Mouse (Mus musculus): ENCODE data around the gene Surf2. TPM values are rescaled to one million over a fixed set of nuclear protein-coding genes. Genes with fewer than 3 reads are reported as not detected.

The Surf2 gene
- total RNA-seq, 2 experiments from 2014 or later = 14.3 to 15.0 TPM

DNA sequence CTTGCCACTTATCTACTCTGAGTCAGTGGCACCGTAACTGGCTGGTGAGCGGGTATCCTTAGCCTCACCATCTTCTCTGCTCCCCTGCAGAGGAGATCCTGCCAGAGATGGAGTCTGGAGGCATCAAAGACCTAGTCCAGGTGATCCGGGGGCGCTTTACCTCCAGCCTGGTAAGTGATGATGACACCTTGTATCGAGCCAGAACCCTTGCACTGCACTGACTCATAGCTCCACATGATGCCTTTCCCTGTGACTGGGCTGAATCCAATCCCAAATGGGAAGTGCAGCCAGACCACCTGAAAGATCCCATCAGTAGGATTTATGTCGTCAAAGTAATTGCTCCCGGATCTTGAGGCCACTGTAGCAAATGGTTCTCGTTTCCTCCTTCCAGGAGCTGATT lies 36.7 kb downstream of the Surf2 start:
- DNase-seq = no peak
- intact Hi-C loops (cut with DNase I) = no loop called here

DNA sequence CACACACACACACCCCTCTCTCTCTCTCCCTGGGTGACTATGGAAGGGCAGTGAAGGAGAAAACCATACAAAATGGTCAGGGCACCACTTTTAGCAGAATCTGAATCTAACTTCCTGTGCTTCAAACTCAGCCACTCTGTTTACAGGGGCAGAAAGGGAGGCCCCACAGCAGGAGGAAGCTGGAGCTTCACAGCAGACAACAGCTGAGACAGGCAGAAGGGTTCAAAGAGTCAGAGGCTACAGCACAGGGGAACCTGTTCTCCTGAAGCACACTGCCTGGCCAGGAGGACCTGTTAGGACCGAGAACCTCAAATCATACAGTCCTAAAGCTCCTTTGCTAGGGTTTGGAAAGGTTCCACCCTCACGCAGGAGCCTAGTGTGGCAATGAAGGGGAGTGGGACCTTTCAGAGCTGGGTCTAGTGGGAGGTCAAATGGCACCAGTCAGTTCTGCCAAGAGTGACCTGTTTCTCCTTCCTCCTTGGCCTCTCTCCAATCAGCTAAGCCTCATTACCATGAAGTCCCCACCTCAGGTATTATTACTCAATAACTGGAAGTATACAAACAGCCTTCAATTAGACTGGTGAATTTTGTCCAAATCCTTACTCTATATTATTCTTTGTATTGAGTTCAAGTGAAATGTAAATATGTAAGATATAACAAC lies 38.7 kb downstream of the Surf2 start:
- intact Hi-C loops (cut with DNase I) = no loop called here
- DNase-seq = no peak

GRCm38 (mm10) chr2:26956811-26957487 lies 40.8 kb downstream of the Surf2 start:
- no peak for DNase-seq
- intact Hi-C loops (cut with DNase I) = no loop called here

- DNase-seq = no peak
- intact Hi-C loops (cut with DNase I) = no loop called here
Observed at GRCm38 (mm10) chr2:26957488-26957859, 41.3 kb downstream of the Surf2 start.

DNA sequence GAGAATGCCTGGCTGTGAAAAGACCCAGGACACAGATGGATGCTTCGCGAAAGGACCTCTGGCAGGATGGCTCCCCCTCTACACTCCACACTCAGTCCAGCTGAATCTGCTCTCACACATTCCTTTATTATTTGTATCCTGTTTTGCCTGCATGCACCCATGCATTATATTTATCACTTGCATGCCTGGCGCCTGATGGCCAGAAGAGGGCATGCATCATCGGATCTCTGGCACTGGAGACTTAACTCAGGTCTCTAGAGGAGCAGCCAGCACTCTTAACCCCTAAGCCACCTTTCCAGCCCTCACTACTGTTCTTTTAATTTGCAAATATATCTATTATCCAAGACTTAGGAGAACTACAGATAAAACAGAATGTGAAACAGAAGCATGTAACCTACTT lies 44.6 kb downstream of the Surf2 start:
- DNase-seq = no peak
- intact Hi-C loops (cut with DNase I) = loop anchor here (10.0 kb wide), 1 partner anchor 316 kb away; no protein-coding TSS in a partner anchor

DNA sequence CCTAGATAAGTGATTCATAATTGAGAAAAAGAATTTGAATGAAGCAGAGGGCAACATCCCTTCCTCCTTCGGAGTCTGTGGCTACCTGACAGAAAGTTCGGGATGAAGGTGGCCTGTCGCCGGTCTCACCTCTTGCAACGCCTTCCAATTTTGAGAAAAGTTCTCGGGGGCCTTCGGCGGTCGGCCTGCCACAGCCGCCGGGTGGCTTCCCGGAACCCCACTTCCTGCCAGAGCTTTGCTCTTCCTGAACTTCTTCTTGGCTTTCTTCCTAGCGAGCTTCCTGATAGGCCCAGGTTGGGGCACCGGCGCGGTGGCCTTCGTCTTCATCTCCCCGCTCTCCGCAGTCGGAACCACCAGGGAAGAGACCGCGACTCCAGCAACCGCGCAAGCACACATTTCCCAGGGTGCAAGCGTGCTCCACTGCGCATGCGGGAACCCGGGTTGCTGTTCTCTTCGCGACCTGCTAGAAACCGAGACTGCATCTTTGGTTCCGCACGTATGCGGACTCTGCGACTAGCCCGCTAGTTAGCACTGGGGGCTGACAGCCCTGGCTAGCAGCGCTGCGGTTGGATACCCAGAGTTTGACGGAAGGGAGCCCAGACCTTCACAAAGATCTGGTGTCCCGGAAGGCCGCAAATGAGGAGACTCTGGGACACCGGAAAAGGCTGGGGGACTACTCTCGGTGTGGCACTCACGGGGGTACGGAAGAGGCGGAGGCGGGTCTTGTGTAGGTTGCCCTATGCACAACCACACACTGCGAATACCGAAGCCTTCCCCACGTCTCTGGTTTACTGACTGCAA lies 48.0 kb downstream of the Surf2 start, which contains the start of gene Rexo4:
Gene Rexo4 (minus strand): TSS at position 464 of the 801 bp plus-strand sequence.
- intact Hi-C loops (cut with DNase I) = loop anchor here (2.0 to 10.0 kb wide), 3 partner anchors 45 to 319 kb away; partner anchors contain the start of genes Cacfd1, Med22 and Rpl7a
- peak; percentile 94 for DNase-seq

DNA sequence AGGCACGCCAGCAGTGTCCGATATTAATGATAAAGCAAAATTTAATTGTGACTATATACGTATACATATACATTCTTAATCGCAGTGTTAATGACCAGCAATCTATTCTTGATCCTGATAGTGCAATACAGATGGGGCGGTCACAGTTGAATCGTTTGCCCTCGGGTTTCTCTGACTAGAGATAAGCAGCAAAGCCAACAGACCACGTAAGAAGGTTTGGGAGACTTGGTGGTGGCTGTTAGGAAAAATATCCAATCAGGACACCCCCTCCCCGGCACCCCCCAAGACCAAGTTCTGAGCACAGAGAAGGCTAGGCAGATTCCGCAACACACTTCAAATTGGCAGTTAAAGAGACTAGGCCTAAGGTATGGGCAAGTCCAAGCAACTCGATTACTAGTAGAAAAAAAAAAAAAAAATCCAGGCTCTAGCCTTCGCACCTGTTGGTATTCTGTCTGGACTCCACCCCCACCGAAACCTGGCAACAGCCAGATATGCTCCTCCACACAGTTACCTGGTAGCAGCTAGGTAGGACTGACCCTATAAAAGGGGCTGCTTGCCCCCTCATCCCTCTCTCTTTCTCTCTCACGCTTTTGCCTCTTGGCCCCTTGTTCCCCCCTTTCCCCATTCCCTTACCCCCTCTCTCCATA lies 48.7 kb downstream of the Surf2 start:
- intact Hi-C loops (cut with DNase I) = loop anchor here (2.0 to 10.0 kb wide), 3 partner anchors 44 to 320 kb away; partner anchors contain the start of genes Cacfd1, Med22 and Rpl7a
- DNase-seq = no peak

GRCm38 (mm10) chr2:26967262-26967661 lies 51.1 kb downstream of the Surf2 start:
- intact Hi-C loops (cut with DNase I) = loop anchor here (10.0 kb wide), 1 partner anchor 322 kb away; no protein-coding TSS in a partner anchor
- DNase-seq = no peak

Other genes starting within 250 kb of the Surf2 start
- not detected for gene Lcn4, start 245.1 kb upstream of the Surf2 start, total RNA-seq (2021)
- gene Abo, start 51.4 kb upstream of the Surf2 start, total RNA-seq (2021) = not detected
- 10 to 100 TPM; 11.3 to 12.3 TPM for gene Surf6, start 13.5 kb upstream of the Surf2 start, total RNA-seq (2021)
- gene Med22, start 5.7 kb upstream of the Surf2 start, total RNA-seq (2021) = 10 to 100 TPM; 24.4 to 26.5 TPM
- gene Rpl7a, start 5.6 kb upstream of the Surf2 start, total RNA-seq (2021) = 100 to 1,000 TPM; 272 to 313 TPM
- gene Surf1, start 163 bp downstream of the Surf2 start, total RNA-seq (2021) = 10 to 100 TPM; 44.3 to 45.3 TPM
- 10 to 100 TPM; 84.7 to 88.7 TPM for gene Surf4, start 17.6 kb downstream of the Surf2 start, total RNA-seq (2021)
- gene Stkld1, start 17.7 kb downstream of the Surf2 start, total RNA-seq (2021) = under 1 TPM in 1 of 2 experiments, not detected in 1; 0.29 TPM
- gene Rexo4, start 48.0 kb downstream of the Surf2 start, total RNA-seq (2021) = 10 to 100 TPM; 13.6 to 16.4 TPM
- gene Adamts13, start 57.0 kb downstream of the Surf2 start, total RNA-seq (2021) = not detected
- gene Cacfd1, start 93.6 kb downstream of the Surf2 start, total RNA-seq (2021) = 10 to 100 TPM; 32.4 to 37.2 TPM
- under 1 TPM; 0.41 TPM for gene Slc2a6, start 111.6 kb downstream of the Surf2 start, total RNA-seq (2021)
- not detected for gene Mymk, start 155.8 kb downstream of the Surf2 start, total RNA-seq (2021)
- 10 to 100 TPM; 27.9 to 36.3 TPM for gene Adamtsl2, start 163.0 kb downstream of the Surf2 start, total RNA-seq (2021)
- under 1 TPM; 0.38 to 0.51 TPM for gene Fam163b, start 226.1 kb downstream of the Surf2 start, total RNA-seq (2021)
- 1 to 10 TPM; 2.2 to 2.6 TPM for gene Dbh, start 248.9 kb downstream of the Surf2 start, total RNA-seq (2021)